Mouse (Mus musculus) spleen, embryonic (tissue): ENCODE results near the gene Ppm1b.

Experiments used
- CTCF ChIA-PET: fragments of 350-600 bp; sonication (Branson Sonifier 250); formaldehyde crosslinking; loops from one replicate; lab custom pipeline; 2022; lab: Charles Lee

The Ppm1b gene

GRCm38 (mm10) chr17:85020343-85020742 lies 63.8 kb downstream of the Ppm1b start:
- CTCF ChIA-PET = no interaction called here

GRCm38 (mm10) chr17:85023247-85024167 lies 67.0 kb downstream of the Ppm1b start:
- CTCF ChIA-PET = interaction anchor here (0.6 kb wide), 1 partner anchor 15 kb away, joined by 3 read pairs; no protein-coding TSS in a partner anchor

GRCm38 (mm10) chr17:85024237-85024636 lies 67.7 kb downstream of the Ppm1b start:
- CTCF ChIA-PET = interaction anchor here (0.6 kb wide), 1 partner anchor 16 kb away, joined by 3 read pairs; no protein-coding TSS in a partner anchor

- CTCF ChIA-PET = no interaction called here
Observed at GRCm38 (mm10) chr17:85025151-85025550, 68.6 kb downstream of the Ppm1b start.

GRCm38 (mm10) chr17:85026436-85026835 lies 69.9 kb downstream of the Ppm1b start:
- CTCF ChIA-PET = no interaction called here

- CTCF ChIA-PET = no interaction called here
Observed at GRCm38 (mm10) chr17:85027247-85027646, 70.7 kb downstream of the Ppm1b start.

- CTCF ChIA-PET = interaction anchor here (0.7 kb wide), 1 partner anchor 986 kb away, joined by 3 read pairs; no protein-coding TSS in a partner anchor
Observed at GRCm38 (mm10) chr17:85028093-85028739, 71.7 kb downstream of the Ppm1b start, which contains the start of gene Slc3a1. TSS of gene Slc3a1 (plus strand) at chr17:85028376.

- CTCF ChIA-PET = no interaction called here
Observed at GRCm38 (mm10) chr17:85028797-85029196, 72.3 kb downstream of the Ppm1b start.

GRCm38 (mm10) chr17:85030651-85031050 lies 74.1 kb downstream of the Ppm1b start:
- CTCF ChIA-PET = no interaction called here

GRCm38 (mm10) chr17:85033087-85033486 lies 76.5 kb downstream of the Ppm1b start:
- CTCF ChIA-PET = no interaction called here

GRCm38 (mm10) chr17:85034068-85034467 lies 77.5 kb downstream of the Ppm1b start:
- CTCF ChIA-PET = no interaction called here

GRCm38 (mm10) chr17:85037855-85038254 lies 81.3 kb downstream of the Ppm1b start:
- CTCF ChIA-PET = no interaction called here

- CTCF ChIA-PET = no interaction called here
Observed at GRCm38 (mm10) chr17:85038311-85038710, 81.8 kb downstream of the Ppm1b start.

GRCm38 (mm10) chr17:85038761-85039160 lies 82.2 kb downstream of the Ppm1b start:
- CTCF ChIA-PET = no interaction called here

- CTCF ChIA-PET = no interaction called here
Observed at GRCm38 (mm10) chr17:85040913-85041312, 84.4 kb downstream of the Ppm1b start.

- CTCF ChIA-PET = no interaction called here
Observed at GRCm38 (mm10) chr17:85042419-85042818, 85.9 kb downstream of the Ppm1b start.

GRCm38 (mm10) chr17:85043404-85043816 lies 86.9 kb downstream of the Ppm1b start:
- CTCF ChIA-PET = no interaction called here

GRCm38 (mm10) chr17:85044466-85044865 lies 87.9 kb downstream of the Ppm1b start:
- CTCF ChIA-PET = no interaction called here

GRCm38 (mm10) chr17:85045160-85045559 lies 88.6 kb downstream of the Ppm1b start:
- CTCF ChIA-PET = no interaction called here

GRCm38 (mm10) chr17:85048379-85048778 lies 91.8 kb downstream of the Ppm1b start:
- CTCF ChIA-PET = no interaction called here

- CTCF ChIA-PET = interaction anchor here (0.6 to 0.7 kb wide), 2 partner anchors 26 to 489 kb away, joined by 6 to 7 read pairs; no protein-coding TSS in a partner anchor
Observed at GRCm38 (mm10) chr17:85058276-85058675, 101.7 kb downstream of the Ppm1b start.

- CTCF ChIA-PET = interaction anchor here (0.7 kb wide), 1 partner anchor 490 kb away, joined by 7 read pairs; no protein-coding TSS in a partner anchor
Observed at GRCm38 (mm10) chr17:85059136-85059535, 102.6 kb downstream of the Ppm1b start.
